Mouse (Mus musculus) forebrain, embryonic 11.5 days (tissue): ENCODE data around the gene Bak1. TPM values are rescaled to one million over a fixed set of nuclear protein-coding genes. Genes with fewer than 3 reads are reported as not detected.
A peak's percentile ranks its signal among the peaks of the same experiment; 100 is the strongest.

Source experiments
- ATAC-seq: fragments of 200-750 bp; cut with Nextera tagmentation; replicated peaks from 2 replicates; pipeline ENCODE4 v1.8.0; 2017; ENCODE audit warnings: moderate TSS enrichment; ENCODE audit not compliant: low FRiP score
- DNase-seq: peaks from one replicate; pipeline ENCODE4 v3.0.0-alpha.2; 2017; ENCODE audit warnings: low spot score
- H3K27ac ChIP-seq: fragments of 300-500 bp; sonication (generic); 2 replicates; pipeline ENCODE4 v1.5.1; 2014; ENCODE audit warnings: low read depth, low read length
- H3K27me3 ChIP-seq: fragments of 300-500 bp; sonication (generic); 2 replicates; pipeline ENCODE4 v1.6.1; 2014; ENCODE audit warnings: mild to moderate bottlenecking, low read length, mixed read lengths; ENCODE audit not compliant: control insufficient read depth, insufficient read depth
- H3K36me3 ChIP-seq: fragments of 300-500 bp; sonication (generic); 2 replicates; pipeline ENCODE4 v1.6.1; 2014; ENCODE audit warnings: mild to moderate bottlenecking, low read length, moderate library complexity, mixed read lengths; ENCODE audit not compliant: control insufficient read depth, insufficient read depth
- H3K4me1 ChIP-seq: fragments of 300-500 bp; sonication (generic); replicated peaks from 2 replicates; pipeline ENCODE4 v1.6.1; 2014; ENCODE audit warnings: low read length, mixed read lengths; ENCODE audit not compliant: control insufficient read depth, insufficient read depth
- H3K4me2 ChIP-seq: fragments of 300-500 bp; sonication (generic); 2 replicates; pipeline ENCODE4 v1.6.1; 2014; ENCODE audit warnings: low read depth, mild to moderate bottlenecking, low read length, moderate library complexity, mixed read lengths; ENCODE audit not compliant: severe bottlenecking
- H3K4me3 ChIP-seq: fragments of 300-500 bp; sonication (generic); 2 replicates; pipeline ENCODE4 v1.5.1; 2014; ENCODE audit warnings: low read depth, low read length
- H3K9ac ChIP-seq: fragments of 300-500 bp; sonication (generic); 2 replicates; pipeline ENCODE4 v1.6.1; 2014; ENCODE audit warnings: low read length
- H3K9me3 ChIP-seq: fragments of 300-500 bp; sonication (generic); 2 replicates; pipeline ENCODE4 v1.6.1; 2016; ENCODE audit warnings: low read length, mixed read lengths; ENCODE audit not compliant: control insufficient read depth
- WGBS: fragments of 180-500 bp; shearing (Covaris S2); extraction: QIAGEN DNeasy Blood & Tissue Kit; methylation state at CpG from one replicate; pipeline ENCODE4 v1.1.7; 2014; 5-methylcytosine and 5-hydroxymethylcytosine counted together
- polyA plus RNA-seq: library from polyadenylated mRNA; unstranded; fragments of >200 nt; fragmentation: Nextera tagmentation; extraction: Ambion mirVana; gene quantifications from 2 replicates; pipeline ENCODE4 v1.2.1, GENCODE M21; 2014

Gene Bak1
- polyA plus RNA-seq, 1 experiment from 2014 or later: 6.6 TPM

DNA sequence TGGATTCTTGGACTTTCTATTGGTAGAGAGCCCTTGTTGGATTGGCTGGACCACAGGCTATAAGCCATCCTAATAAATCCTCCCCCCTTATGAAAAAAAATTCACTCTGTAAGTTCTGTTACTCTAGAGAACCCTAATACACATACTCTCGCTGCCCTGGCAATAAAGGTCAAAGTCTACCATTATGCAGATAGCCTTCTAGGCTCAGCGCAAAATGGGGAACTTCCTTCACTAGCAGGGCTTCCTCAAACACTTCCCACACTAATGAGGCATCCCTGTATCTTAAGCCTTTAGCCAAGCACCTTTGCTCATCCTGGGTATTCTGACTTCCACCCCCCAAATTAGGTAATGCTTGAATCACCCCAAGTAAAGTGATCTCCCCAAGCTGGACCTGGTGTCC is 20.5 kb downstream of the Bak1 start:
- Histone ChIP-seq H3K9me3 (no peaks in the 10 kb centered on the region; the same call in 1 of the 2 replicates), H3K27ac (no peak overlapping the region), H3K9ac (no peak overlapping the region), H3K4me2 (no peak overlapping the region), H3K27me3 (no peaks in the 10 kb centered on the region), H3K4me1 (no peaks in the 10 kb centered on the region), H3K36me3 (no peaks in the 10 kb centered on the region), H3K4me3 (no peak overlapping the region)
- DNase-seq (no peak), ATAC-seq (no peak)
- 77% methylated on average over 2 of the region's 2 CpGs for WGBS

DNA sequence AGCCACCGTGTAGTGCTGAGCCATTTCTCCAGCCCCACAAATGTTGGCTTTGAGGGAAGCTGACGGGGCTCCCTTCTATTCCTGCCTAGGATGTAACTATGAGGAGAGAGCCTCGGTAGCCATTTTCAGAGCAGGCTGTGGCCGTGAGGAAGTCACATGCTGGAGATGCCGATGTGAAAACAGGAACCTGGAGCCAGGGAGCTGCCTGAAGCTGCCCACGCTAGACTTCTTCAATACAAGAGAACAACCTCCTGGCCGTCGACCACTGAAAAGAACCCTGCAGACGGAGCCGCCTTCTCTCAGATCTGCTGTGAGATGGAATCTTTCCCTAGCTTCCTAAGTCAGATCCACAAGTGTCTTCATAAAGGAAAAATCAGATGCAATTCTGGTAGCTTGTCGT is 23.2 kb downstream of the Bak1 start:
- Histone ChIP-seq H3K4me1 (no peaks in the 10 kb centered on the region), H3K36me3 (no peaks in the 10 kb centered on the region), H3K4me3 (no peak overlapping the region), H3K27me3 (no peaks in the 10 kb centered on the region), H3K9me3 (no peaks in the 10 kb centered on the region; the same call in 1 of the 2 replicates), H3K27ac (no peak overlapping the region), H3K9ac (no peak overlapping the region), H3K4me2 (no peak overlapping the region)
- no peak for ATAC-seq
- WGBS: 70% methylated on average over 11 of the region's 11 CpGs
- DNase-seq: no peak

DNA sequence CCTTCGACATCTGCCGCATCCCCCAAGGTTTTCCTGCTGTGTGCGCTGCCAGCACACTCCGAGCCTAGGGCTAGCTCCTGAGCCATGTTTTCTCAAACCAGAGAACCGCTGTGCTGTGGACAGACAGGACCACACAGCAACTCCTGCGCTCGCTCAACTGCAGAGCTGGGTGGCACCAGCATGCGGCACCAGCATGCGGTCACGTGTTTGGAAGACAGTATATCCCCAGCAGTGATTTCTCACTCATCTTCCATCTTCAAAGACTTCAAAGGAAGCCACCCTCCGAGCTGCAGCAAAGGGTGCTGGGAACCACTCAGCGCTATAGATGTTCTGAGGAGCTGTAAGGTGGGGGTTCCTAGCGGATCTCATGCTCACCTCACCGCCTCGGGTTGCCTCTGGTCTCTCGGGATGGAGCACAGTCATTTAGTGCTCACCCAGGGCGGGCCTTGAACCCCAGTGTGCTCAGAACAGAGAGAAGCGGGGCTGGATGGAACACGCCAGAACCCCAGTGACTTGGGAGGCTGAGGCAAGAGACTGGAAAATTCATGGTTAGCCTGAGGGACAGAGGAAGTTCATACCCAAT is 23.8 kb downstream of the Bak1 start:
- WGBS: 52% methylated on average over 19 of the region's 19 CpGs
- no peak overlapping the region for H3K27ac ChIP-seq
- no peaks in the 10 kb centered on the region for H3K27me3 ChIP-seq
- no peak overlapping the region for H3K9ac ChIP-seq
- no peaks in the 10 kb centered on the region; the same call in 1 of the 2 replicates for H3K9me3 ChIP-seq
- no peak for ATAC-seq
- no peak for DNase-seq
- H3K4me3 ChIP-seq: no peak overlapping the region
- H3K4me1 ChIP-seq: no peaks in the 10 kb centered on the region
- H3K36me3 ChIP-seq: no peaks in the 10 kb centered on the region
- no peak overlapping the region for H3K4me2 ChIP-seq

DNA sequence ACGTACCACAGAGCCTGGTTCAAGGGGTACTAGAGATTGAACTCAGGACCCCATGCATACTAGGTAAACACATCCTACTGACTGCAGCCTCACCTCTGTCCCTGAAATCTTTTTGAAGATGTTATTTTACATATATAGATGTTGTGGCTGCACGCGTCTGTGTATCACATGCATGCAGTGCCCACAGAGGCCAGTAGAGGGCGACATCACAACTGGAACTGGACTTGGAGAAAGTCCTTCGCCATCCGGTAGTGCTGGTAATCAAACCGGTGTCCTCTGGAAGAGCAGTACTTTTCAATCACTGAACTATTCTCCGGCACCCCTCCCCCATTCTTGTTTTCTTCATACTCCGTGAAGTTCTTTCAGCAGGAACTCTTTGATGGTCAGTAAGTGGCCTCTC is 24.4 kb downstream of the Bak1 start:
- no peaks in the 10 kb centered on the region; the same call in 1 of the 2 replicates for H3K9me3 ChIP-seq
- no peak for ATAC-seq
- 35% methylated on average over 9 of the region's 9 CpGs for WGBS
- H3K4me2 ChIP-seq: no peak overlapping the region
- no peaks in the 10 kb centered on the region for H3K27me3 ChIP-seq
- H3K27ac ChIP-seq: no peak overlapping the region
- H3K9ac ChIP-seq: no peak overlapping the region
- H3K36me3 ChIP-seq: no peaks in the 10 kb centered on the region
- DNase-seq: peak; percentile 73
- H3K4me1 ChIP-seq: no peaks in the 10 kb centered on the region
- H3K4me3 ChIP-seq: no peak overlapping the region

DNA sequence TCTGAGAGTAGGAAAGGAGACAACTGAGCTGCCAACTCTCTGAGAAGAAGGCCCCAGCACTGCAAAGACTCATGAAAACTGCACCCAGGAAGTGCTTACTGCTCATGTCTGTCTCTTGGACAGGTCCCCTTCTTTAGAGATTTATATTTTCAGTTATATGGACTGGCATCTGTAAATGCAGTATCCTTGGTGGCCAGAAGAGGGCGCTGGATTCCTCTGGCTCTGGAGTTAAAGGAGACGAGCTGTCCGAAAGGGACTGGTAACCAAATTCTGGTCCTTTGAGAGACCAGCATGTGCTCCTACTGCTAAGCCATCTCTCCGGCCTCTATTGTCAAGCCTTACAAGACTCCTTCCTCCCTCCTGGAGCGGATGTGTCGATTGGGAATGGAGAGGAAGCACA is 26.9 kb downstream of the Bak1 start:
- no peak for ATAC-seq
- H3K27ac ChIP-seq: no peak overlapping the region
- no peaks in the 10 kb centered on the region for H3K27me3 ChIP-seq
- H3K9ac ChIP-seq: no peak overlapping the region
- H3K4me2 ChIP-seq: no peak overlapping the region
- no peaks in the 10 kb centered on the region; the same call in 1 of the 2 replicates for H3K9me3 ChIP-seq
- 44% methylated on average over 6 of the region's 6 CpGs for WGBS
- no peaks in the 10 kb centered on the region for H3K4me1 ChIP-seq
- DNase-seq: peak; percentile 65
- H3K36me3 ChIP-seq: no peaks in the 10 kb centered on the region
- no peak overlapping the region for H3K4me3 ChIP-seq

DNA sequence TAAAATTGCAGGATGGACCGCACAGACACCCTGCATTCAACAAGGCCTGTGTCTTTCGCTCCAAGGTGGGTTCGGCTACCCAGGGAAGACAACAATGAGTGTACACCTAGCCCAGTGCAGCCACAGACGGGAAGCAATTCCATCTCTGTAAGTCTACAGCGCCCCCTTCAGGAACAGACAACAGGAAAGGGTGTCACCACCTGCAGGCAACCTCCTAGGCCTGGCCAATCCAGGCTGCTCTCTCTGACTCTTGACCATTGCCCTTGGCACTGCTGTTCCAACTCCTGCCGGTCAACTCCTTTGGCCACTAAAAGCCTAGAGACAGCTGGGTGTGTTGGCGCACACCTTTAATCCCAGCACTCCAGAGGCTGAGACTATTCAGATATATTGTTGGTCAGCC is 27.7 kb downstream of the Bak1 start:
- H3K4me3 ChIP-seq: no peak overlapping the region
- no peak overlapping the region for H3K9ac ChIP-seq
- WGBS: 70% methylated on average over 7 of the region's 7 CpGs
- DNase-seq: no peak
- H3K4me2 ChIP-seq: no peak overlapping the region
- H3K4me1 ChIP-seq: no peaks in the 10 kb centered on the region
- no peaks in the 10 kb centered on the region; the same call in 1 of the 2 replicates for H3K9me3 ChIP-seq
- H3K27ac ChIP-seq: no peak overlapping the region
- no peaks in the 10 kb centered on the region for H3K27me3 ChIP-seq
- no peaks in the 10 kb centered on the region for H3K36me3 ChIP-seq
- no peak for ATAC-seq

DNA sequence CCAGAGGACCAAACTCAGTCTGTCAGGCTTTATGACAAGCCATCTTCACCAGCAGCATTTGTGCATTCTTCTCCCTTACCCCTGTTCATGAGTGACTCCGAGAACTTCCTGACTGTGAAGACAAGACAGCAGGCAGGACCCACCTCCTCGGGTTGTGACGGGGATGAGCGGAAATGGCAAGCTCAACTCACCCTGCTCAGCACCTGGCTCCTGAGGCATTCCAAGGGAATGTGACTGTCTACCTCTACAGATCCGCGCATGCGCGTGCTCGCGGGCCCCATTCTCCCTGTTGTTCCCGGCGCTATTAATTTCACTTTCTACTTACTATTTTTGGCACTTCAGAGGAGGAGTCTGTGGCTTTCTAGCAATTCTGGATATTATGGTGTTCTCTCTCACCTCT is 28.8 kb downstream of the Bak1 start:
- Histone ChIP-seq H3K27me3 (no peaks in the 10 kb centered on the region), H3K9ac (no peak overlapping the region), H3K36me3 (no peaks in the 10 kb centered on the region), H3K4me3 (no peak overlapping the region), H3K27ac (no peak overlapping the region), H3K9me3 (no peaks in the 10 kb centered on the region; the same call in 1 of the 2 replicates), H3K4me1 (no peaks in the 10 kb centered on the region), H3K4me2 (no peak overlapping the region)
- no peak for ATAC-seq
- 84% methylated on average over 12 of the region's 12 CpGs for WGBS
- DNase-seq: no peak

DNA sequence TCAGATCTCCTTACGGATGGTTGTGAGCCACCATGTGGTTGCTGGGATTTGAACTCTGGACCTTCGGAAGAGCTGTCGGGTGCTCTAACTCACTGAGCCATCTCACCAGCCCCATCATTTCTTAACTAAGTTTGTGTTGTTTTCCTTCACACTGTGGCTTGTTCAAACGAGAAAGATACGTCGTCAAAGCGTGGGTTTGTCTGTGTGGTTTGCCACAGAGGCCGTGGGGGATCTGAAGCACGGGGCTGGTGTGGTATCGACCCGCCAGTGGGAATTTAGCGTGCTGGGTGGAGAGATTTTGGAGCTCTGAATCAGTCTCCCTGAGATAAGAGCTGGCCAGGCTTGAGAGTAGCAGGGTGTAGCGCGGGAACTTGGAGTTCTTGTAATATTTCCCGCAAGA is 30.5 kb downstream of the Bak1 start:
- no peak overlapping the region for H3K27ac ChIP-seq
- DNase-seq (peak; percentile 40), ATAC-seq (no peak)
- no peaks in the 10 kb centered on the region for H3K36me3 ChIP-seq
- H3K9ac ChIP-seq: no peak overlapping the region
- no peaks in the 10 kb centered on the region for H3K27me3 ChIP-seq
- H3K9me3 ChIP-seq: no peaks in the 10 kb centered on the region
- H3K4me3 ChIP-seq: no peak overlapping the region
- no peak overlapping the region for H3K4me2 ChIP-seq
- WGBS: 93% methylated on average over 15 of the region's 15 CpGs
- H3K4me1 ChIP-seq: no peaks in the 10 kb centered on the region

DNA sequence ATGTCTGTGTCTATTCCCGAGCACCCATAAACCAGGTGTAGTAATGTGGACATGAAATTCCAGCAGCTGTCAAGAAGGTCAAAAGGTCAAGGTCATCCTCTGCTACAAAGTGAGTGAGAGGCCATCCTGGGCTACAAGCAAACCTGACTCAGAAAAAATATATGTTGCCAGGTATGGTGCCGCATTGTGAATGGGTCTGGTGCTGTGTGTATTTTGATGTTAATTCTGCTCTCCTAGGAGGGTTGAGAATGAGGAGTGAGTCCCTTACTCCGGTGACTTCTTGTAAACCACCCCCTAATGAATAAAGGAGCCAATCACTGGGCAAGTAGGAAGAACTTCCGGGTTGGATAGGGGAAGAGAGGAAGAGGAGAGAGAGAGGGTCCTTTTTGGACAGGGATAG is 31.1 kb downstream of the Bak1 start:
- Histone ChIP-seq H3K4me3 (no peak overlapping the region), H3K4me2 (no peak overlapping the region)
- no peak for ATAC-seq

More for the DNA sequence above, 31.1 kb downstream of the Bak1 start:
- Histone ChIP-seq H3K27me3 (no peaks in the 10 kb centered on the region), H3K9me3 (no peaks in the 10 kb centered on the region), H3K4me1 (no peaks in the 10 kb centered on the region), H3K9ac (no peak overlapping the region), H3K36me3 (no peaks in the 10 kb centered on the region), H3K27ac (no peak overlapping the region)
- no peak for DNase-seq
- WGBS: 76% methylated on average over 4 of the region's 4 CpGs
